Mouse (Mus musculus) ES-E14 (cell line): Measurements from ENCODE around the gene Hlcs. TPM values are rescaled to one million over a fixed set of nuclear protein-coding genes. Genes with fewer than 3 reads are reported as not detected.

Source experiments
- DNase-seq: peaks from one replicate; pipeline ENCODE4 v3.0.0-alpha.2; 2013; ENCODE audit warnings: low read depth, low spot score
- H3K27ac ChIP-seq: 2 replicates; pipeline ENCODE4 v1.5.1; 2012; ENCODE audit warnings: low read depth, mild to moderate bottlenecking, low read length, moderate library complexity, mixed read lengths; ENCODE audit not compliant: poor library complexity, insufficient read depth, severe bottlenecking
- H3K36me3 ChIP-seq: 2 replicates; pipeline ENCODE4 v1.6.1; 2012; ENCODE audit warnings: mild to moderate bottlenecking, low read length, moderate library complexity, mixed read lengths; ENCODE audit not compliant: control insufficient read depth, poor library complexity, insufficient read depth, severe bottlenecking
- H3K4me1 ChIP-seq, 2 experiments: fragments of 150-350 bp in 1 of 2; sonication (generic) in 1 of 2; 2 replicates each; pipeline ENCODE4 v1.6.1; 2012; ENCODE audit warnings: low read length in 2 of 2, mild to moderate bottlenecking in 1 of 2, mixed read lengths in 1 of 2; ENCODE audit not compliant: control insufficient read depth in 2 of 2, insufficient read depth in 2 of 2, poor library complexity in 1 of 2
- H3K4me3 ChIP-seq, 2 experiments: fragments of 150-350 bp in 1 of 2; sonication (generic) in 1 of 2; 2 replicates each; pipeline ENCODE4 v1.5.1; 2012; ENCODE audit warnings: low read length in 2 of 2, low read depth in 1 of 2, mild to moderate bottlenecking in 1 of 2, mixed read lengths in 1 of 2; ENCODE audit not compliant: insufficient read depth in 1 of 2, poor library complexity in 1 of 2, severe bottlenecking in 1 of 2
- H3K9ac ChIP-seq: 2 replicates; pipeline ENCODE4 v1.6.1; 2012; ENCODE audit warnings: low read depth, mild to moderate bottlenecking, low read length, mixed read lengths; ENCODE audit not compliant: poor library complexity, insufficient read depth, severe bottlenecking
- H3K9me3 ChIP-seq: fragments of 150-350 bp; sonication (generic); 2 replicates; pipeline ENCODE4 v1.6.1; 2012; ENCODE audit warnings: low read depth, mild to moderate bottlenecking, low read length; ENCODE audit not compliant: control insufficient read depth, insufficient read depth
- CHD2 ChIP-seq: IDR thresholded peaks from 2 replicates; pipeline ENCODE4 v1.6.1; 2014; ENCODE audit warnings: mild to moderate bottlenecking, low read depth, low read length, inconsistent platforms
- HCFC1 ChIP-seq: IDR thresholded peaks from 2 replicates; pipeline ENCODE4 v1.6.1; 2012; ENCODE audit warnings: low read length, inconsistent platforms, borderline replicate concordance; ENCODE audit not compliant: insufficient read depth
- MAFK ChIP-seq: IDR thresholded peaks from 2 replicates; pipeline ENCODE4 v1.6.1; 2014; ENCODE audit warnings: mild to moderate bottlenecking, low read depth, low read length, inconsistent platforms; ENCODE audit not compliant: insufficient read depth
- ZC3H11A ChIP-seq: IDR thresholded peaks from 2 replicates; pipeline ENCODE4 v1.6.1; 2012; ENCODE audit warnings: low read depth, mild to moderate bottlenecking, inconsistent platforms, low read length, borderline replicate concordance
- ZNF384 ChIP-seq: IDR thresholded peaks from 2 replicates; pipeline ENCODE4 v1.6.1; 2012; ENCODE audit warnings: low read depth, low read length, inconsistent platforms
- in situ Hi-C, 2 experiments: fragments of 600-800 bp; cut with MboI; formaldehyde crosslinking; loops; one replicate each; pipeline ENCODE4 v1.15.1; 2025; ENCODE audit warnings: low sequenced_read_pairs in 2 of 2, inconsistent platforms in 1 of 2; ENCODE audit not compliant: unreplicated experiment in 2 of 2
- total RNA-seq: library from RNA; depleted of rRNA; stranded (reverse); fragments of 300-350 nt; gene quantifications from 2 replicates; pipeline ENCODE4 v1.2.3, GENCODE M21; 2012

Hlcs gene
- total RNA-seq, 1 experiment, result 5.2 TPM

- Histone ChIP-seq H3K36me3 (no peaks in the 10 kb centered on the region), H3K9me3 (no peaks in the 10 kb centered on the region), H3K9ac (no peak overlapping the region), H3K4me1 (peaks cover 0 to 1% of the 10 kb centered on the region in 2 experiments; a peak in 1 of 4 replicates), H3K27ac (no peak overlapping the region), H3K4me3 (no peak overlapping the region)
- no peak for DNase-seq
- TF ChIP-seq MAFK, result peak; percentile 91
- no peak for TF ChIP-seq CHD2
- in situ Hi-C loops, result no loop called here
Observed at GRCm38 (mm10) chr16:94356776-94357494, 43.6 kb upstream of the Hlcs start.

GRCm38 (mm10) chr16:94356046-94356445 is 42.7 kb upstream of the Hlcs start:
- in situ Hi-C loops, result no loop called here
- TF ChIP-seq MAFK (no peak), ZC3H11A (no peak), CHD2 (no peak), ZNF384 (no peak), HCFC1 (no peak)
- H3K4me1 ChIP-seq, result peaks cover 0 to 1% of the 10 kb centered on the region in 2 experiments; a peak in 1 of 4 replicates
- no peaks in the 10 kb centered on the region for H3K36me3 ChIP-seq
- H3K4me3 ChIP-seq, result no peak overlapping the region
- H3K9me3 ChIP-seq, result no peaks in the 10 kb centered on the region
- no peak overlapping the region for H3K9ac ChIP-seq
- DNase-seq, result no peak
- no peak overlapping the region for H3K27ac ChIP-seq

- H3K4me3 ChIP-seq, result no peak overlapping the region
- in situ Hi-C loops, result no loop called here
- no peaks in the 10 kb centered on the region for H3K9me3 ChIP-seq
- no peak overlapping the region for H3K27ac ChIP-seq
- TF ChIP-seq CHD2 (no peak), ZNF384 (no peak), HCFC1 (no peak), ZC3H11A (no peak), MAFK (no peak)
- H3K36me3 ChIP-seq, result no peaks in the 10 kb centered on the region
- H3K4me1 ChIP-seq, result peaks cover 0 to 1% of the 10 kb centered on the region in 2 experiments; a peak in 1 of 4 replicates
- H3K9ac ChIP-seq, result no peak overlapping the region
- no peak for DNase-seq
Observed at GRCm38 (mm10) chr16:94354450-94354849, 41.1 kb upstream of the Hlcs start.

GRCm38 (mm10) chr16:94350287-94350677 is 36.9 kb upstream of the Hlcs start:
- Histone ChIP-seq H3K4me1 (peaks cover 0 to 1% of the 10 kb centered on the region in 2 experiments; a peak in 1 of 4 replicates), H3K4me3 (no peak overlapping the region), H3K27ac (no peak overlapping the region), H3K36me3 (no peaks in the 10 kb centered on the region), H3K9ac (no peak overlapping the region), H3K9me3 (no peaks in the 10 kb centered on the region)
- no peak for DNase-seq
- in situ Hi-C loops, result no loop called here
- TF ChIP-seq HCFC1, result no peak
- TF ChIP-seq ZC3H11A, result no peak
- no peak for TF ChIP-seq CHD2
- TF ChIP-seq MAFK, result no peak
- no peak for TF ChIP-seq ZNF384
